Mouse (Mus musculus): ENCODE results near the gene Mrpl11. TPM values are rescaled to one million over a fixed set of nuclear protein-coding genes. Genes with fewer than 3 reads are reported as not detected.

Mrpl11 gene
- polyA plus RNA-seq (2015; fragmentation: Nextera tagmentation; extraction: Ambion mirVana) = 88.9 and 94.5 TPM in 2 replicates

DNA sequence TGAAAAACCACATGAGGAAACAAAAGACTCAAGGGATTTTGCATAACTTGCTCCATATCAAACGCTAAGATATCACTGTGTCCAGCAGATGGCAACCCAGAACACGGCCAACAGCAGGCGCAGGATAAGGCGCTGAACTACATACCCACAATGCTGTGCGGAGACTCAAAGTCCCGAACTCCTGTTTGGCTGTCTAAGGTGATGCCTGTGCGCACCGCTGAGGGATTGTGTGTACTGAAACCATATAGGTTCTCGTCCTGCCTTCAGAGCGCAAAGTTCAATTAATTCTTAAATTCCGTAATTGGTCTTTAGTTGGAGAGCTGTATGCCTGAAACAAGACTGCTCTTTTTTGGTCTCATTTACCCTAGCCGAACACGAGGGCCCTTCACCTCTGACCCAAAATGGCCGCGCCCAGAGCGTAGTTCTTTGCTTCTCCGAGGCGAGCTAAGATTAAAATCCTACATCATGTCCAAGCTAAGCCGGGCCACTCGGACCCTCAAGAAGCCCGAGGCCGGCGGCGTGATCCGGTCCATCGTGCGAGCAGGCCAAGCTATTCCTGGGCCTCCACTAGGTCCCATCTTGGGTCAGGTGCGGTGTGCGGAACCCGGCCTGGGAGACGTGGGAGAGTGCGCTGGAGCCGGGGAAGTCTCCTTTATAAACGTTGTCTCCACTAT lies at the start of gene Mrpl11:
TSS of gene Mrpl11 (plus strand) at position 220 of the 674 bp plus-strand sequence.
- Histone ChIP-seq H3K9me3 (replicated peaks; ENCODE audit: control insufficient read depth, low read length) (0 out of 2 replicates have a peak, but pooled peaks cover 3% of the 10 kb centered on the region), H3K36me3 (ENCODE audit: control insufficient read depth, insufficient read depth) (peaks cover 18% of the 10 kb centered on the region), H3K27ac (ENCODE audit: low read length) (peak within 1 kb of the TSS; percentile 88), H3K27me3 (ENCODE audit: control insufficient read depth, insufficient read depth, low read length) (no peaks in the 10 kb centered on the region), H3K4me2 (ENCODE audit: low read depth, low read length) (peak within 1 kb of the TSS; percentile 83), H3K4me1 (ENCODE audit: control insufficient read depth, insufficient read depth, low read length) (peaks cover 8% of the 10 kb centered on the region), H3K4me3 (ENCODE audit: low read length) (peak within 1 kb of the TSS; percentile 99), H3K9ac (ENCODE audit: low read length) (peak within 1 kb of the TSS; percentile 95)
- WGBS = under 1% methylated on average over 34 of the region's 34 CpGs
- peak; percentile 95 for ATAC-seq (replicated peaks; ENCODE audit: extremely low read depth, insufficient read depth, low FRiP score)

- Histone ChIP-seq H3K27ac (ENCODE audit: low read length) (no peak overlapping the region), H3K27me3 (ENCODE audit: control insufficient read depth, insufficient read depth, low read length) (no peaks in the 10 kb centered on the region), H3K9ac (ENCODE audit: low read length) (no peak overlapping the region), H3K4me1 (ENCODE audit: control insufficient read depth, insufficient read depth, low read length) (no peaks in the 10 kb centered on the region), H3K36me3 (ENCODE audit: control insufficient read depth, insufficient read depth) (peaks cover 59% of the 10 kb centered on the region), H3K4me3 (ENCODE audit: low read length) (no peak overlapping the region), H3K4me2 (ENCODE audit: low read depth, low read length) (no peak overlapping the region), H3K9me3 (replicated peaks; ENCODE audit: control insufficient read depth, low read length) (no peaks in the 10 kb centered on the region)
- ATAC-seq (replicated peaks; ENCODE audit: extremely low read depth, insufficient read depth, low FRiP score) = no peak
- 91% methylated on average over 15 of the region's 15 CpGs for WGBS
These were observed 45.9 kb upstream of the Mrpl11 start for GRCm38 (mm10) chr19:4915924-4916603.

DNA sequence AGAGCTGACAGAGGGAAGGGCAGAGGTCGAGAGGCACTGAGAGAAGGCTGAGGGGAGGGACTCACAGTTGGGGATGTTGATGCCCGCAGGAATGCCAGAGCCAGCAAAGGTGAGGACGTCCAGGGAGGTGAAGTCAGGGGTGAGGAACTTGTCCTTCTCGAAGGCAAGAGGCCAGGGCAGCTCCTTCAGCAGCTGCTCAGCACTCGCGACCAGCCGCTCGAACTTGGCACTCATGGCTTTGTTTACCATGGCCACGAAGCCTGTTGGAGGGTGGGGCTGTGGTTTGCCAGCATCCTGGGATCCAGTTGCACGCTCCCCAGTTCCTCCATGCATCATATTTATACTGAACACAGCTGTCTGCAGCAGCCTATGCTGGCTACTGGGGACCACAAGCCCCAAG lies 45.1 kb upstream of the Mrpl11 start:
- H3K4me1 ChIP-seq (ENCODE audit: control insufficient read depth, insufficient read depth, low read length) = no peaks in the 10 kb centered on the region
- H3K9me3 ChIP-seq (replicated peaks; ENCODE audit: control insufficient read depth, low read length) = no peaks in the 10 kb centered on the region
- 86% methylated on average over 10 of the region's 10 CpGs for WGBS
- H3K27me3 ChIP-seq (ENCODE audit: control insufficient read depth, insufficient read depth, low read length) = no peaks in the 10 kb centered on the region
- no peak overlapping the region for H3K9ac ChIP-seq (ENCODE audit: low read length)
- no peak for ATAC-seq (replicated peaks; ENCODE audit: extremely low read depth, insufficient read depth, low FRiP score)
- no peak overlapping the region for H3K4me3 ChIP-seq (ENCODE audit: low read length)
- peaks cover 62% of the 10 kb centered on the region for H3K36me3 ChIP-seq (ENCODE audit: control insufficient read depth, insufficient read depth)
- H3K4me2 ChIP-seq (ENCODE audit: low read depth, low read length) = no peak overlapping the region
- no peak overlapping the region for H3K27ac ChIP-seq (ENCODE audit: low read length)

- 78% methylated on average over 6 of the region's 6 CpGs for WGBS
- ATAC-seq (replicated peaks; ENCODE audit: extremely low read depth, insufficient read depth, low FRiP score) = no peak
These were observed 42.3 kb upstream of the Mrpl11 start for GRCm38 (mm10) chr19:4919652-4920051.

GRCm38 (mm10) chr19:4925121-4925860 lies 36.7 kb upstream of the Mrpl11 start:
- H3K4me2 ChIP-seq (ENCODE audit: low read depth, low read length) = no peak overlapping the region
- H3K9ac ChIP-seq (ENCODE audit: low read length) = no peak overlapping the region
- no peak overlapping the region for H3K4me3 ChIP-seq (ENCODE audit: low read length)
- peaks cover 26% of the 10 kb centered on the region for H3K36me3 ChIP-seq (ENCODE audit: control insufficient read depth, insufficient read depth)
- no peak for ATAC-seq (replicated peaks; ENCODE audit: extremely low read depth, insufficient read depth, low FRiP score)
- no peaks in the 10 kb centered on the region for H3K27me3 ChIP-seq (ENCODE audit: control insufficient read depth, insufficient read depth, low read length)
- WGBS = 97% methylated on average over 11 of the region's 11 CpGs
- no peaks in the 10 kb centered on the region for H3K9me3 ChIP-seq (replicated peaks; ENCODE audit: control insufficient read depth, low read length)
- peaks cover 16% of the 10 kb centered on the region for H3K4me1 ChIP-seq (ENCODE audit: control insufficient read depth, insufficient read depth, low read length)
- no peak overlapping the region for H3K27ac ChIP-seq (ENCODE audit: low read length)

More at GRCm38 (mm10) chr19:4919652-4920051, 42.3 kb upstream of the Mrpl11 start:
- H3K27ac ChIP-seq (ENCODE audit: low read length) = no peak overlapping the region
- no peaks in the 10 kb centered on the region for H3K9me3 ChIP-seq (replicated peaks; ENCODE audit: control insufficient read depth, low read length)
- H3K4me2 ChIP-seq (ENCODE audit: low read depth, low read length) = no peak overlapping the region
- no peak overlapping the region for H3K9ac ChIP-seq (ENCODE audit: low read length)
- peaks cover 55% of the 10 kb centered on the region for H3K36me3 ChIP-seq (ENCODE audit: control insufficient read depth, insufficient read depth)
- no peaks in the 10 kb centered on the region for H3K4me1 ChIP-seq (ENCODE audit: control insufficient read depth, insufficient read depth, low read length)
- no peak overlapping the region for H3K4me3 ChIP-seq (ENCODE audit: low read length)
- H3K27me3 ChIP-seq (ENCODE audit: control insufficient read depth, insufficient read depth, low read length) = no peaks in the 10 kb centered on the region

- Histone ChIP-seq H3K4me2 (ENCODE audit: low read depth, low read length) (peak within 1 kb of the TSS; percentile 84), H3K27ac (ENCODE audit: low read length) (peak within 1 kb of the TSS; percentile 66), H3K36me3 (ENCODE audit: control insufficient read depth, insufficient read depth) (peaks cover 7% of the 10 kb centered on the region), H3K4me3 (ENCODE audit: low read length) (peak within 1 kb of the TSS; percentile 82), H3K27me3 (ENCODE audit: control insufficient read depth, insufficient read depth, low read length) (no peaks in the 10 kb centered on the region), H3K9ac (ENCODE audit: low read length) (peak within 1 kb of the TSS; percentile 82), H3K4me1 (ENCODE audit: control insufficient read depth, insufficient read depth, low read length) (peaks cover 16% of the 10 kb centered on the region), H3K9me3 (replicated peaks; ENCODE audit: control insufficient read depth, low read length) (no peaks in the 10 kb centered on the region)
- WGBS = under 1% methylated on average over 32 of the region's 32 CpGs
- ATAC-seq (replicated peaks; ENCODE audit: extremely low read depth, insufficient read depth, low FRiP score) = peak; percentile 99
These were observed 33.9 kb upstream of the Mrpl11 start, which contains the start of gene Dpp3 for GRCm38 (mm10) chr19:4927904-4928531. Dpp3 (minus strand) TSS chr19:4928287.

DNA sequence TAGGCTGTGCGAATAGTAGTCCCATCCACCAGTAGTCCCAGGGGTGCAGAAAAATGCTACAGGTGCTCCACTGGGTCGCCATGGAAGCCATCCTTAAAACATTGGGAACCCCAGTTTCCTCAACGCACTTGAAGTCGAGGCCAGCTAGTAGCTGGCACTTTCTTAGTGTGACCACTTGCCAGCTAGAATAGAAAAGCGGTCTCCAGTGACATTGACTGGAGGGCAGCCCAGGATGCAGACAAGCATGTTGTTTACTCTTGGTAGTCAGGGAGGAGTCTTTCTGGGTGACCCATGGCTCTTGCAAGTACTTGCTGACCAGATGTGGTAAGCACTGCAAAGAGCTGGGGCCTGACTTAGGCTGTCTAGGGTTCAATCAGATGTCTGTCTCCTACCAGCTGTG lies 33.2 kb upstream of the Mrpl11 start:
- WGBS = 62% methylated on average over 5 of the region's 5 CpGs
- peak overlapping the region; percentile 82 for H3K9ac ChIP-seq (ENCODE audit: low read length)
- ATAC-seq (replicated peaks; ENCODE audit: extremely low read depth, insufficient read depth, low FRiP score) = no peak; the same call in 1 of the 2 replicates
- H3K4me2 ChIP-seq (ENCODE audit: low read depth, low read length) = peak overlapping the region; percentile 84
- peak overlapping the region; percentile 66 for H3K27ac ChIP-seq (ENCODE audit: low read length)
- H3K36me3 ChIP-seq (ENCODE audit: control insufficient read depth, insufficient read depth) = peaks cover 7% of the 10 kb centered on the region
- peak overlapping the region; percentile 82 for H3K4me3 ChIP-seq (ENCODE audit: low read length)
- peaks cover 16% of the 10 kb centered on the region for H3K4me1 ChIP-seq (ENCODE audit: control insufficient read depth, insufficient read depth, low read length)
- no peaks in the 10 kb centered on the region for H3K9me3 ChIP-seq (replicated peaks; ENCODE audit: control insufficient read depth, low read length)
- H3K27me3 ChIP-seq (ENCODE audit: control insufficient read depth, insufficient read depth, low read length) = no peaks in the 10 kb centered on the region

GRCm38 (mm10) chr19:4936896-4937295 lies 25.1 kb upstream of the Mrpl11 start:
- Histone ChIP-seq H3K36me3 (ENCODE audit: control insufficient read depth, insufficient read depth) (no peaks in the 10 kb centered on the region), H3K27ac (ENCODE audit: low read length) (no peak overlapping the region), H3K4me2 (ENCODE audit: low read depth, low read length) (no peak overlapping the region), H3K9me3 (replicated peaks; ENCODE audit: control insufficient read depth, low read length) (no peaks in the 10 kb centered on the region), H3K27me3 (ENCODE audit: control insufficient read depth, insufficient read depth, low read length) (peaks cover 7% of the 10 kb centered on the region), H3K4me3 (ENCODE audit: low read length) (no peak overlapping the region), H3K9ac (ENCODE audit: low read length) (no peak overlapping the region), H3K4me1 (ENCODE audit: control insufficient read depth, insufficient read depth, low read length) (no peaks in the 10 kb centered on the region)
- 75% methylated on average over 2 of the region's 2 CpGs for WGBS
- no peak for ATAC-seq (replicated peaks; ENCODE audit: extremely low read depth, insufficient read depth, low FRiP score)

Measured in heart, embryonic 16.5 days (tissue).